Mouse (Mus musculus): ENCODE measurements around the gene Casz1.

Gene Casz1

DNA sequence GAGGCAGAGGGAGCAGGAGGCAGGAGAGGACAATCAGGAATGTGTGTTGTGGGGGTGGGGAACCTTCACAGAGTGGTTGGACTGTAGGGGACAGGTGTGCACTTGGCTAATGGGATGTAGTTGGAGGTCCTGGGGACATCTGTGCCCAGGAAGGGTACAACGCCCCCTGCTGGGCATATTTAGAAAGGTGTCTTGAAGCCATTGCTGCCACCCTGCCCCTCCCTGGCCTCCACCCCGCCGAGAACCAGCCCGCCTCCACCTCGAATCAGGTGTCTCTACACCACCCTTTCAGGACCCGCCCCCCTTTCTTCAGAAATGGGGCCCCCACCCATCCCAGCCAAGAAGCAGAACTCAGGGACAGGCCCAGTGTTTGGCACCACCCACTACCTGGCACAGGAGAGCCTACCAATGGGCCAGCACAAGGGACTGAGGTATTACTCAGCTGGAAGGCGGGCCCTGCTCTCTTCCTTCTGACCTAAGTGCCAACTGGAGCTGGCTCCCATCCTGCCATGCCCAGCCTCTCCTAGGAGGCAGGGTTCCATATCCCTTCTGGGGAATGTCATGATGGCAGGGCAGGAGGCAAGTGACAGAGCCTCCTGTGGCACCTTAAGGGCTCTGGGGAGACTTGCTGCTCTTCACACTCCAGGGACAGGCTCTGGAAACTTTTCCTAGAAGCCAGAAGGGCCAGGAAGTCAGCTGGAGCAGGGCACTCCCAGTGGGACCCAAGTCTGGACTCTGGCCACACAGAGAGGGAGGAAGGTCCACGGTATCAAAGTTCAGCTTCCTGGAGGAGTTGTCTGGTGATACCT is 98.9 kb downstream of the Casz1 start:
- peak; percentile 89 for DNase-seq (ENCODE audit: low read depth, low spot score)

DNA sequence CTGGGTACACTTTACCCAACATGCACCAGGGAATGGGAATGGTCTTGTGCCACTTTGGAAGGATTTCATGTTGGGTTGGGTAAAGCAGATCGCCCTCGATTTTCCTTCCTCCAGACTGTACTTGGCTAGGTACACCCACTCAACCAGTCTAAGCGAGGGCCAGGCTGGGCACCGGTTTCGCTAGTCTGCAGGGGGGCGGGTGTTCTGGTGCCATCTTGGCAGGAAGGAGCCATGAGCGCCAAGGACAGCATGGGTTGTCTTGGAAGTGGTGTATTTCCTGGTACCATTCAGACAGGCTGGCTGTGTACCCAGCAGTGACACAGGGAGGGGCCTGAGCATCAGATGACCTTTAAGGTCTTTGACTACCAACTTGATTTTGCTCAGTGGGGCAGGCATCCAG is 101.1 kb downstream of the Casz1 start:
- no peak for DNase-seq (ENCODE audit: low read depth, low spot score)

DNA sequence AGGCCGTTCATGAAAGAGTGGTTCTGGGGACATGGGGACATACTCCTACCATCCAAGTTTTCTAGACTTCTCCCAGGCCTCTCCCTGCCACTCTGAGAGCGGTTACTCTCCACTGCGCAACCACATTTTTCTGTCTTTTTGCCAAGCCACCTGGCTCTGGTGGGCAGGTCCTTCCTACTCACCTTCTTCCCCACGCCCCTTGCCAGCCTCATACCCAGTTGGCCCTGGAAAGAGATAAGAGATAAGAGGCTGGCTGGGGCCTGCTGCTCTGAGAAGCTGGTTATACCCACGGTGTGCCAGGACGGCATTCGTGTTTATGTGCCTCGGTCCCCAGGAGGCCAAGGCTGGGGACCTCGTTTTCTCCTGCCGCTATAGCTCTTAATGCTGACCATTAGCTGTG is 102.6 kb downstream of the Casz1 start:
- DNase-seq (ENCODE audit: low read depth, low spot score): no peak

DNA sequence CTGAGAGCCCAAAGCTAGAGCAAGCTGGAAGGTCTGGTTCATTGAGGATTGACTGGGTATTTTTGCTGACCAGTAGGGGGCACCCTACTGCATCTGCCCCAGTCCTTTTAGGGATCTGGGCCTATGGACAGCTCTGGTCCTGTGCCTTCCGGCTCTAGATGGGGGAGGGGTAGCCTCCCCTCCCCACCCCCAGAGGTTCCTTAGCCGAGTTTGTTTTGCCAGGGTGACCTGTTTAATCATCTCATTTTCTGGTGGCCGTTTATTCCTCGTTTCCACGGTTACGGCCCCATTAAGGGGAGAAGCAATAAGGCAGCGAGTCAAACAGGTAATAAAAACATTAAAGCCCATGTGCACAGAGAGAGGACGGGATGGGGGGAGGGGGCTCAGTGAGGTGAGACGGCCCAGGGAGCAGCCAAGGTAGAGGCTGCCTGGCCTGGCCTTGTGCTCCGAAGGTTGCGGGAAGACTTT is 104.0 kb downstream of the Casz1 start:
- DNase-seq (ENCODE audit: low read depth, low spot score): peak; percentile 49

DNA sequence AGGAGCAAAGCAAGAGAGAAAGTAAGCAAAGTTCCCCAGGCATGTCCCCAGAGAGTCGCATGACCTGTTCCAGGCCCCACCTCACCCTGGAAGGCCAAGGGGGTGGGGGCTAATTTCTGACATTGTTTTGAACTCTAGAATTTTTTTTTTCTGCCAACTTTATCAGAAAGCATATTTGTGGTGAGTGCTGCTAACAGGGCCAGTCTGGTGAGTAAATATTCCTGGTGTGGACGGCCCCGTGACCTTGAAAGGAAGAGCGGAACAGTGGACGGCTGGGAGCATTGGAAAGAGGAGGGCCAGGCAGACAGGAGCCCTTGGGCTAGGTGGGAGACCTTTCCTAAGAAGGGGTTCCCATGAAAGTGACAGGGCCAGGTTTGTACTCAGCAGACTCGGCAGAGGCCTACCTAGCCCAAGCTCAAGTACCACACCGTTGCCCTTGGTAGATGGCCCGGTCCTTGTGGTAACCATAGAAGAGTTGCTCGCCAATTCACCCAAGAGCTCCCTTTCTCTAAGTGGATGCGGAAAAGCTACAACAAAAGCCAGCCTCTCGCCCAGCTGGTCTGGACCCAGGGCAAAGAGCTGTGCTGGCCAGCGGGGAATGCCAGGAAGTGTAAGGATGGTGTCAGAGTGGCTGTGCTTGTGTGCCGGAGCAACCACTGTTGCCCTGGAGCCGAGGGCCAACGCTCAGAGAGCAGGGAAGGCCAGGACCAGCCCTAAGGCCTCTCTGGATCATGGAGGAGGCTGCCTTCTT is 104.7 kb downstream of the Casz1 start:
- no peak for DNase-seq (ENCODE audit: low read depth, low spot score)

DNA sequence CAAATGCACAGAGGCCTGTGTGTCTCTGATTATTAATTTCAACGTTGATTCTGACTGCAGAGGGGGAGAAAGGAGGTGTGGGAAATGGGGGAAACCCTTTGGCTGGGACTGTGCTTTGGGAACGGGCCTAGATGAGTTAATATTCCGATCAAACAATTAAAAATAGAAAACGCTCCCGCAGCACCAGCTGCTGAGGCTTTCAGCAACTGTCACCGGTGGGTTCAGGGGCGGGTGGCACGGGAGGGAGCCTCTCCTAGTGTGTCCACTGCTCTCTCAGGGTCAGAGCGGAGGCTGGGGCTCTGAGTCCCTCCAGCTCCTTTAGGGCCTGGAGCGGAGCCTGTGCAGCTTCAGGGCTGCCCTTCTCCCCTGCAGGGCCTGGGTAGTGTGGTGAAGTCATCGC is 105.3 kb downstream of the Casz1 start:
- no peak for DNase-seq (ENCODE audit: low read depth, low spot score)

DNA sequence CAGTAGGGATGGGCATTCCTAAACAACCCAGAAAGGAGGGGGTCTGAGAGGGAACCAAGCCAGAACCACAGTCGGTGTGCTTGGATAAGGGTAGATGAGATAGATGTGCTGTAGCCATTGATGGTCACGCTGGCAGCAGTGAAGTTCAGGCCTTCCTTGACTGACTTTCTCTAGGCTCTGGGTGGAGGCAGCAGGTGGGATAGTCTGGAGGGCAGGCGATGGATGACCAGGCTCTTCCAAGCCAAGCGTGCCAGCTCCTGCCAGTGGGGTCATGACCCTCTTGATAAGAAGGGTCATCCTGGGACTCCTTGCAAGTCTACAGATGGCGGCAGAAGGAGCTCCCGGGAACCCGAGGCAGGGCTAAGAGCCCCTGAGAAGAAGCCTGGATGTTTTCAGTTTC is 107.9 kb downstream of the Casz1 start:
- DNase-seq (ENCODE audit: low read depth, low spot score): no peak

DNA sequence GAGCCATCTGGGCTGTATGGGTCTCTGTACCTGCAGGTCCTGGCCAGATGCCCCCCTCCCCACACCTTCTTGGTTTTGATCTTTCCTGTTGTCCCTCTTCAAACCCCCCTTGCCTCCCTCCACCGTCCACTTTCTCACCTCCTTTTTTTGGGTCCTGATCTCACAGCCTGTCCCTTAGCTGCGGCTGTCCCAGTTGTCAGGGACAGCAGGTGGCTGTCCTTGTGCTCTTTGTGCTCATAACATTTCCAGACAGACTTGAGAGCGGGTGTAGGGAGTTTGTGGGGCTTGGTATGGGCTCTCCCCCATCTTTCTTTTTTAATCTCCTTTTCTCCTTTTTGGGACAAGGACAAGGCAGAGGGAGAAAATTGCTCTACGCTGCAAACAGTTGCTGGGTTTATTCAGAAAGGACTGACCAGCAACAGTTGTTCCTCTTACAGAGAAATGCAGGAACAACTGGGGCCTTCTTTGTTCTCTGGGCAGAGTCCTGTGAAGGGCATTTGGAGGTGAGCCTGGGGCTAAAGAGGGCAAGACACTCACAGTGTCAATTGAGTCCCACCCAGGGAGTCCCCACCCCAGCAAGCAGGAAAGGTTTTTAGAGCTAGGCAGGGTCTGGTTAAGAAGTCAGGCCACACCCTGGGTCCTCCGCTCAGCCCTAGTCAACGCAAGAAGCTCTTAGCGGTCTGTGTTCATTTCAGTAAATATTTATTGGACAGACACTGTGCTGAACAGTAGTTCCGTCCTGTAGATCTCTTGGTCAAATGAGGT is 108.8 kb downstream of the Casz1 start:
- DNase-seq (ENCODE audit: low read depth, low spot score): no peak

DNA sequence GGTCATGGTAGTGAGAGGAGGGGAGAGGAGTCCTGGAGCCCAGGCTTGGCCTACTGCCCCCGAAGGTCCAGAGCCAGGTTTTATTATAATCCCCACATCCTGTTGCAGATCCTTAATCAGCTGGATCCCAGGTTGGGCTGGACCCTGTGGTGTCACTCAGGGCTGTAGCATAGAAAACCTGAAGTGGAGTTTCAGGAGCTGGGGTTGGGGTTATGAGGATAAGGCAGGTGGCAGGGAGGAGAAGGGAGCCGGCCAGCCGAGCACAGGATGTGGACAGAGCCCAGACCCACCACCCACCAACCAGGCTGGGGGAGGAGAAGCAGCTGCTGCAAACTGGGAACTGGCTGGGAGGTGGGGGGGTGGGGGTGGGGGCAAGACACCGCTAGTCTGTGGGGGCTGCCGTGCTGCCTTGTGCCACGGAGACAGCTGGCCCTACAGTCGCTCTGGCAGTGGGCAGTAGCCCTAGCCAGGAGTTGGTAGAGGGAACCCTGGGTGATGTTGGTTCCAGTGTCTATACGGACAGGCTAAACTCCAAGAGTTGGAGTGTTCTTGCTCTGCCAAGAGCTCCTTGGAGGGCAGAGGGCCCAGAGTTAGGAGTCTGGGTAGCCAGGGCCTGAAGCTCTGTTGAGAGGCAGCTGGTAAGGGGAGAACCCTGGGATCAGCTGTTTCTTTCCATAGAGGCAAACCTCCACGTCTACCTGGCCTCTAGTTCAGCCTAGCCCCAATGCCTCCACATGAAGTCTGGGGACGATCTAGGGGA is 110.8 kb downstream of the Casz1 start:
- DNase-seq (ENCODE audit: low read depth, low spot score): no peak

DNA sequence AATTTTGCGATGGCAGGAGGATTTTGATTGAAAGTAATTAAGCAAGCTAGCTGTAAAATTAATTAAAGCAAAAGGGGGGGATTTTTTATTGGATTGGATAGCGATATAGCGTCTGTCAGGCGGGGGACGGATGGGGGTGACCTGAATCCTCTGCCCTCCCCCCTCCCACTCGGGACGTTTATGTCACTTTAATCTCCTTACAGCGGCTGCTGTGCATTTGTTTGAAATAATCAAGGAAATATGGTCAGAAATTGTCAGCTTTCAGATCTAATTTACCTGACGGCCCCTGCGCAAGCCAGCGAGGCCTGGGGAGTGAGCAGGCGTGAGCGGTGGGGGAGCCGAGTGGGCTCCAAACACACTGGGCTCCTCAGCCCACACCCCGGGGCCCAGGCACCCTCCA is 111.6 kb downstream of the Casz1 start:
- DNase-seq (ENCODE audit: low read depth, low spot score): no peak

DNA sequence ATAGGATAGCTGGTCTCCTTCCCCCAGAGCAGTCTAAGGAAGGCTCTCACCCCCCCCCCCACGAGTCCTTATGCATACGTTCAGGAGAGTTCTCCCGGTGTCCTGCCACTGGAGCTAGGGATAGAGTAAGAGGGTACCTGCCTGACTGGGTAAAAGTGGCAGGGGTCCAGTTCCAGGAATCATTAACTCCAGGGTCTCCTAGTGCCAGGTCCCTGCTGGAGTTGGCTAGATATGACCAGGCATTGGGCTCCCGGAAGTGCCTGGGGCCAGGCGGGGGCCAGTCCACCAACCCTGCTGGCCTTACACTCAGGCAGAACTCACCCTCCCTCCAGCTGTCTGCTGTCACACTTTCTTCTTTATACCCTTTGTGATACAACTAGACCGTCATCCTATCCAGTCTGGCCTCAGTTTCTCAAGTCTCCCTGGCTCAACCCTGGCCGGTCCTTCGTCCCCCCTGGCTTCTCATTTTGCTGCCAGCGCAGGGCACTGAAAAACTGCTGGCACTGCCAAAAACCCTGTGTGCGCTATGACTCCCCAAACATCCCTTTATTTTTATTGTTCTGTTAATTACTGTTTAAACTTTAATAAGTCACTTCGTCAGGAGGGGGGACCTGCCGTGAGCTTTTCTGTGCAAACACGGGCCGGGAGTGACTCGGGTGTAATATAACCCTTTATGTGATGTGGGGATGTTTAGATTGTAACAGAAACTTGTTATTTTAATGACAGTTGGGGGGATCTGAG is 114.6 kb downstream of the Casz1 start:
- no peak for DNase-seq (ENCODE audit: low read depth, low spot score)

DNA sequence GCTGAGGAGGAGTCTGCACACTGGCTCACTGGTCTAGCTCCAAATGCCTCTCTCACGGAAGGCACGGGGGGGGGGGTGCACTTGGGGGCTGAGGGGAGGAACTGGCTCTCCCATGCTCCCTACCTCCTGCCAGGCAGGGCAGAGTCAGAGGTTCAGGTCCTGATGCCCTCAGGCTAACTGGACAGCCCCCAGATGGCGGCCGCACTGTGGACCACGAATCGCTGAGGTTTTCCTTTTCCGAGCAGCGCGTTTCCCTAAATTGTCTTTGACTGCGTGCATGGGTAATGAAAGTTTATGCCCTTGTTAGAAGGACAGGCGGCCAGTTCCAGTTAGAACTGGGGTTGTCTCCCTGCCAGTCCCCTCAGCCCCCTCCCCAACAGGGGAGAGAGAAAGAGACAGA is 116.4 kb downstream of the Casz1 start:
- DNase-seq (ENCODE audit: low read depth, low spot score): no peak

DNA sequence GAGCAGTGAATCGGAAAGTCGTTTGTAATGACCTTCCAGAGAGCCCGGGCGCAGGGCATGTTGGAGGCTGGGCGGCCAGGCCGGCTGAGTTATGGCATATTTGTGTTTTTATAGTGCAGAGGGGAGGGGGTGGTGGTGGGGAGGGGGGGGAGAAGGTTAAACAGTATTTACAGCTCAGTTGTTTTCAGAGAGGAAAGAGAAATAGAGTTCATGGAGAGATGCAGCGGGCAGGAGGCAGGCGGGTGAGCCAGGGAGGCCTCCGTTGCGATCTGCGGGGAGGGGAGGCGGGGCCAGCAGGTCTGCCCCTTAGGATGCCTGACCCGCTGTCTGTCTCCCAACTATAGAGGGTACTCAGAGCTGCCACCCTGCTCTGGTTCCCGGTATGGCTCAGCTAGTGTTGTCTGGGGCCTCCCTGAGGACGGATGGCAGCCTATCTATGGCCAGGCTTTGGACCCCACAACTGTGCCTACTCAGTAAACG is 118.0 kb downstream of the Casz1 start:
- no peak for DNase-seq (ENCODE audit: low read depth, low spot score)

DNA sequence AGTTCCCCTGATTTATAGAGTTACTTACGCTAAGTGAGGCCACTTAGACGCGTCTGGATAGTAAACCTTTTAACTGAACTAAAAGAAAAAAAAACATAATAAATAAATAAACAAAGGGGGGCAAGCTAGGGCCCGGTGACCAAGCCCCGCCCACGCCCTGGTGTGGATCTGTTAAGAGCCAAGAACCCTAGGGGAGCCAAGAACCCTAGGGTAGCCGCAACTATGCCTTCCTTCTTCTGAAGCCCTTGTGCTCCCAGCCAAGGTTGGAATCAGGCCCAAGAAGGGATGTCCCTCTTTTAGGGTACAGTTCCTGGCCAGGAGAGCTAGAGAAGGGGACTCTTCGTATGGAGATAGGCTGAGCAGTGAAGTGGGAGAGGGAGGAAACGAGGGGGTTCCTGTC is 119.2 kb downstream of the Casz1 start:
- no peak for DNase-seq (ENCODE audit: low read depth, low spot score)

DNA sequence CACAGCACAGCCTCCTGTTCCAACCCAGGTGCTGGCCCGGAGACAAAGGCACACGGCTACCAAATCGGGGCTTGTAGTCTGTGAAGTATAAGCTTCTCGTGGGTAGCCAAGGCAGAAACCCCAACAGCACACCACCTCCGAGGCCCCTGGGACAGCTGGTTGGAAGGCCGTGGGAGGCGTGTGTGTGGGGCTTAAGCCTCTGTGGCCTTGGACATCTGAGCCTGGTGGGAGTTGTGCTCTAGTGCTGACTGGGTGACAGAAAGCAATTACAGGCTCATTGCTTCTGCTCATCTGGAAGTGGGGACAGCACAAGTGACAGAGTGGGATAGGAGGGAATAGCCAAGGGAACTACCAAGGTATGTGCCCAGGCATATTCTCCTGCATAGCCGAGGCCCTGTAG is 119.7 kb downstream of the Casz1 start:
- DNase-seq (ENCODE audit: low read depth, low spot score): no peak

DNA sequence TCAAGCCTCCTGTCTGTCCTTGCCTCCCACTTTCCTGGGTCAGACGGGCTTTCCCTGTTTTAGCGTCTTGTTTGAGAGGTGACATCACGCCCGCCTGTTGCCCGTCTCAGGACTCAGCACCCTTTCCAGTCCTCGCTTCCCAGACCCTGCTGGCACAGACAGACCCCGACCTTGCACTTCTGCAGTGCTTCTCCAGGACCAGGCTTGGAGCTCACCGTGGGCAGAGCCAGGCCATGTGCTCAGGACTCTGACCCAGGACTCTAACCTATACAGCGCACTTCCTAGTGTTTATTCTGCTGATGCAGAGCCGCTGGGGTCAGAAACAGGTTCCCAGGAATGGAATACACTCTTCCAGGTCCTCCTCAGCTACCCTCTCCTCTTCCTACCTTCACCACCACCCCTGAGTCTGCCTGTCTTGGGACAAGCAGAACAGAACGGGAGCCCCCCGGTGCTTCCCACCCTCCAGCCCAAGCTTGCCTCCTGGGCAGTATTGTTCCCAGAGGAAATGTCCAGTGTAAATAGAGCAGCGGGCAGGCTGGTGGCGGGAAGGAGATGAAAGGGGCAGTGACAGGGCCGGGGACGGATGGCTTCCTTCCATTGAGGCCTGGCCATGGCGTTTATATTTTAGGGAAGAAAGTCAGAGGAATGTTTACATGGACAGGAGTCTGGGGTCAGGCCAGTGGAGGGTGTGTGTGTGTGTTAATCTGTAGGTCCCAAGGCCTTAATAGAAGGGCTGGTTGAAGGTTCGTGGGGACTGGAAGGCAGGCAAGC is 121.5 kb downstream of the Casz1 start:
- DNase-seq (ENCODE audit: low read depth, low spot score): no peak

DNA sequence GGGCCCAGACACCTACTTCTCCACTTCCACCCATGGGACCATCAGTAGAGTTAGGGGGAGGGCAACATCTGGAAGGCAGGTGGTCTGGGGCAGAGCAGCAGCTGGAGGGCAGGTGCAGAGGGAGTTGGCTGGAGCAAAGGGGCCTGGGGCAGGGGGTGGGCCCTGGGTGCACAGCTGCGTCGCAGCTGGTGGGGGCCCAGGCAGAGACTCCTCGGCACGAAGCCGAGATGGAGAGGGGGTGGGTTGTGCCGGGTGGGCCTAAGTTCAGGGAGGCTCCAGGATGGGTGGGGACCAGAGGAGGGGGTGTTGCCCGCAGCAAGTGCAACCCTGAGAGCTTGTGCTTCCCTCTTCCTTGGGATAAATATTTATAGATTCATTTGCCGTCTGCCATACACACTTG is 122.2 kb downstream of the Casz1 start:
- DNase-seq (ENCODE audit: low read depth, low spot score): no peak

DNA sequence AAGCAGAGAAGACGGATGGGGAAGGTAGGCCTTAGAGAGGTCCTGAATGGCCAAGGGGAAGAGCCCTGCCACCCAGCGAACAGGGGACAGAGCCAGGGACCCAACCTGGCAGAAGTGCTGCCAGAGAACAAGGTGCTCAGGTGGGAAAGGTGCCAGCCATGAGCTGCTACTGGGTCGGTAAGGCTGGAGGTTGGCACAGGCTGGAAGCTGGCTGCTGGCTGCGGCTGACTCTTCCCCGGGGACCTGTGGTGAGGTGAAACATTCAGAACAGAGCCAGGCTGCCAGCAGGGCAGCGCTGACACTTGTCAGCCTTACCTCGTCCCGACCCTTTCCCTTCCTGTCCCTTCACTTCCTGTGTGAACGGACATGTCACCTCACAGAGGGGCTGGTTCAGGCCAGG is 124.1 kb downstream of the Casz1 start:
- no peak for DNase-seq (ENCODE audit: low read depth, low spot score)

DNA sequence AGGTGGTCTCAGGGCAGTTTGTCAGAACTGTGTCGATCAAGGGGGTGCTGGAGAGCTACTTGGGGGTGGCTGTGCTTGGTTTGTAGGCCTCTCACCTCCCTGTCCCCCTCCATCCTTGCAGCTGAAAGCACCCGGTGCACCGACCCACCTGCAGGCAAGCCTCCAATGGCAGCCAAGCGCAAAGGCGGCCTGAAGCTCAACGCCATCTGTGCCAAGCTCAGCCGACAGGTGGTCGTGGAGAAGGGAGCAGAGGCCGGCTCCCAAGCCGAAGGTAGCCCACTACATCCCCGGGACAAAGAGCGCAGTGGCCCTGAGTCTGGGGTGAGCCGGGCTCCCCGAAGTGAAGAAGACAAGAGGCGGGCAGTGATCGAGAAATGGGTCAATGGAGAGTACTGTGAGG is 124.6 kb downstream of the Casz1 start:
- no peak for DNase-seq (ENCODE audit: low read depth, low spot score)

DNA sequence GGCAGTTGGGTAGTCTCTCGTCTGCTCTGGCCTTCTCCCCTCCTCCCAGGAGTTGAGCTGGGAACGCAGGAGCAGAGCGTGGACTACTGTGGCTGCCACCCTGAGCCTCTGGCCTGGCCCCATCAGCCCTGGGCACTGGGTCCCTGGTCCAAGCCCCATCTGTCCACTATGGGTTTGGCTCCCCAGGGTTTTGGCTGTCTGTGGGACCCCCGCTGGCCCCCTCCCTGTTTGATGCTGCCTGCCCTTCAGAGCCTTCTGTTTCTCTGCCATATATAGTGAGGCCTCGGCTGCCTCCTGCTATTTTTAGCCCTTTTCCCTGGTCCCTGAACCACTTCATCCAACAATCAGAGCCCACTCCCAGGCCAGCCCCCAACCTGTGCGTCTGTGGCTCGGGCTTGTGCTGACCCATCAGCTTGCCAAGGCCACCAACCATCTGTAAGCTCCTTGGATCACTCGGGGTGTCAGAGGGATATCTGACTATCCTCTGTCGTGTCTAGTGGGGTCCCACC is 126.5 kb downstream of the Casz1 start:
- DNase-seq (ENCODE audit: low read depth, low spot score): no peak

Measured in A20 (cell line).